Mouse (Mus musculus) testis, postnatal 14 days (tissue): ENCODE measurements at regions not wholly inside any gene's neighbourhood (a gene's known extent, or its start where the extent isn't known, plus 50 kb on each side); places are given as distances from the start of the nearest gene placed in this dataset.
A peak's percentile ranks its signal among the peaks of the same experiment; 100 is the strongest.
"Not testable (repeated sequence)": the region's sequence is repeated elsewhere in the genome, so short reads cannot be mapped to it uniquely, and the experiment has no call there.

Experiments used
- DNase-seq: peaks from one replicate; pipeline ENCODE4 v3.0.0; 2021; ENCODE audit warnings: low spot score

GRCm38 (mm10) chr5:142281997-142282396, 119.3 kb upstream of the Foxk1 start:
- DNase-seq, result no peak

GRCm38 (mm10) chr5:142287981-142288380, 113.3 kb upstream of the Foxk1 start:
- no peak for DNase-seq

GRCm38 (mm10) chr5:142291451-142291850, 109.8 kb upstream of the Foxk1 start:
- no peak for DNase-seq

- not testable (repeated sequence) for DNase-seq
These were observed 104.9 kb upstream of the Foxk1 start for GRCm38 (mm10) chr5:142296401-142296800.

- no peak for DNase-seq
These were observed 101.7 kb upstream of the Foxk1 start for GRCm38 (mm10) chr5:142299621-142300020.

GRCm38 (mm10) chr5:142308511-142308910, 92.8 kb upstream of the Foxk1 start:
- no peak for DNase-seq

GRCm38 (mm10) chr5:142313944-142314343, 87.4 kb upstream of the Foxk1 start:
- DNase-seq, result peak; percentile 57

GRCm38 (mm10) chr5:142314466-142314865, 86.8 kb upstream of the Foxk1 start:
- DNase-seq, result no peak

- peak; percentile 33 for DNase-seq
These were observed 82.0 kb upstream of the Foxk1 start for GRCm38 (mm10) chr5:142319268-142319667.

- DNase-seq, result no peak
These were observed 80.0 kb upstream of the Foxk1 start for GRCm38 (mm10) chr5:142321316-142321715.

- no peak for DNase-seq
These were observed 76.4 kb upstream of the Foxk1 start for GRCm38 (mm10) chr5:142324928-142325327.

- DNase-seq, result no peak
These were observed 75.7 kb upstream of the Foxk1 start for GRCm38 (mm10) chr5:142325560-142325959.

- DNase-seq, result peak; percentile 40
These were observed 74.0 kb upstream of the Foxk1 start for GRCm38 (mm10) chr5:142327261-142327660.

GRCm38 (mm10) chr5:142329724-142330520, 71.4 kb upstream of the Foxk1 start:
- DNase-seq, result no peak

GRCm38 (mm10) chr5:142332744-142333143, 68.6 kb upstream of the Foxk1 start:
- DNase-seq, result no peak

GRCm38 (mm10) chr5:142337436-142337835, 63.9 kb upstream of the Foxk1 start:
- no peak for DNase-seq

- no peak for DNase-seq
These were observed 63.2 kb upstream of the Foxk1 start for GRCm38 (mm10) chr5:142338051-142338450.

- DNase-seq, result peak; percentile 28
These were observed 60.9 kb upstream of the Foxk1 start for GRCm38 (mm10) chr5:142340205-142341025.

- DNase-seq, result no peak
These were observed 60.3 kb upstream of the Foxk1 start for GRCm38 (mm10) chr5:142341026-142341432.

GRCm38 (mm10) chr5:142346454-142346853, 54.8 kb upstream of the Foxk1 start:
- DNase-seq, result no peak

- DNase-seq, result no peak
These were observed 50.7 kb upstream of the Foxk1 start for GRCm38 (mm10) chr5:142350574-142350973.
